Mouse (Mus musculus): ENCODE data around the gene Tbl1x. TPM values are rescaled to one million over a fixed set of nuclear protein-coding genes. Genes with fewer than 3 reads are reported as not detected.

Gene Tbl1x
- polyA plus RNA-seq, 1 experiment from 2014 or later: 63.4 TPM

DNA sequence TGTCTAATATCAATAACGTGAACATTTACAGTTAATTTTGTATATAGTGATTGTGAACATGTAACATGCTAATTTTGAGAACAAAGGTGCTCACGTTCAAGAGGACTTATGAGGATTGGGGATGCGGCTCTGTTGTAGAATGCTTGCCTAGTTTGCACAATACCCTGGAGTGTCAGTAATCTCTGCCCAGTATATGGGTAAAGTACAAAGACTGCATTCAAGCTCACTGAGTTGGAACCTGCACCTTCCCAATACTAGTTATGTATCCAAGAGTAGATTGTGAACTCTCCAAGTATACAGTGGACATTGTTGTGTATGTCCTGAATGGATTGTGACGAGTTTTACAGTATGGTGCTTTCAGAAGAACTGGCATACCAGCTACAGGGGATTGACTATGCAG is 33.7 kb downstream of the Tbl1x start:
- no peaks in the 10 kb centered on the region for H3K27me3 ChIP-seq (replicated peaks)
- no peaks in the 10 kb centered on the region for H3K9me3 ChIP-seq (replicated peaks)
- H3K4me2 ChIP-seq: no peak overlapping the region
- no peaks in the 10 kb centered on the region for H3K36me3 ChIP-seq
- no peak overlapping the region for H3K9ac ChIP-seq
- H3K27ac ChIP-seq (ENCODE audit: poor library complexity, severe bottlenecking): no peak overlapping the region
- 72% methylated on average over 4 of the region's 4 CpGs for WGBS
- peaks cover 50% of the 10 kb centered on the region for H3K4me1 ChIP-seq (replicated peaks)
- H3K4me3 ChIP-seq: no peak overlapping the region
- no peak for ATAC-seq (ENCODE audit: insufficient number of reproducible peaks, low FRiP score)

DNA sequence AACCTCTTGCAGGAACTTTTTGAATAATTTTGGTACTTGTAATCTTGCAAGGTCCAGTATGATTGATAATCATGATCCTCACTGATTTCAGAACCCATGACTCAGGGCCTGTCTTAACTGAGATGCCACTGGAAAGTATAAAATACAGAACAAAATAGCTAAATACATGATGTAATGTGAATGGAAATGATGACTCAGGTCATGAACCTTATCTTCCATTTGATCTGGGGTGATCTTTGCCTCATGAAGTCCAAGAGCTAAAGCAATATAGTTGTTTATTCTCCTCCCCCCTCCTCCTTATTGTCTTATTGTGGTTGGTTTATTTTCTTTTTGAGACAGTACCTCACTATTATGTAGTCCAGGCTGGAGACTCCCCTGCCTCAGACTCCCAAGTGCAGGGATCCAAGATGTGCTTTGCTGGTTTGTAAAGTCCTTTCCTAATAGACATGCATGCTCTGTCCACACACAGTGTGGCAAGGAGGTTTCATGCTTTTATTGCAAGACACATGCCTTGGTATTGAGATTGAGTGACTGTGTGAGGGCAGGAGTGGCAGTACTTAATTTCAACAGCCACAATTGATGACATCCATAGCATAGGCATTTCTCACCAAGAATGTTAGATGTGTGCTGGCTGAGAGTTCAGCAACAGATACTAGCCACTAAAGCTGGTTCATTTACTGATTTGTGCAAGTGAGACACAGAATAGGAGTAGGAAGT is 34.7 kb downstream of the Tbl1x start:
- ATAC-seq (ENCODE audit: insufficient number of reproducible peaks, low FRiP score): no peak
- H3K9ac ChIP-seq: no peak overlapping the region

DNA sequence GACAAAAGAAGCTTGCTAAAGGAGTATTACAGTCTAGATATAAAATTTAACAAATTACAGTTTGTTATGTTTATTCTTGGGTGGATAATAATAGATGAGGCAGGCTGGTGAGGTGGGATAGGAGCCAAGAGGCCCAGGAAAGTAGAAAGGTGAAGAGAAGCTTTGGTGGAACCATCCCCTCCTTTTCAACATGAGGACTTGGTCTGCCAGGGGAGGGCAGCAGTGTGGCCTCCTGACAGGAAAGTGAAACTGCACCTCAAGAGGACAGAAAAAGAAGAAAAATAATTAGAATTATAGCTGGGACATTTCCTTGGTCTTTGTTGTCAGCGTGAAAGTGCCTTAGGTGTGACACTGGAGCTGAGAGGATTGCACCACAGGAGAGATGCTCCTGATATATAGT is 35.6 kb downstream of the Tbl1x start:
- Histone ChIP-seq H3K4me3 (no peak overlapping the region), H3K9me3 (replicated peaks) (no peaks in the 10 kb centered on the region), H3K9ac (no peak overlapping the region), H3K36me3 (no peaks in the 10 kb centered on the region), H3K27me3 (replicated peaks) (no peaks in the 10 kb centered on the region), H3K4me2 (no peak overlapping the region), H3K4me1 (replicated peaks) (peaks cover 54% of the 10 kb centered on the region), H3K27ac (ENCODE audit: poor library complexity, severe bottlenecking) (no peak overlapping the region)
- whole genome bisulfite sequencing: 74% methylated on average over 1 of the region's 1 CpGs
- ATAC-seq (ENCODE audit: insufficient number of reproducible peaks, low FRiP score): no peak

More for the DNA sequence above, 34.7 kb downstream of the Tbl1x start:
- H3K4me3 ChIP-seq: no peak overlapping the region
- H3K27me3 ChIP-seq (replicated peaks): no peaks in the 10 kb centered on the region
- H3K9me3 ChIP-seq (replicated peaks): no peaks in the 10 kb centered on the region
- H3K27ac ChIP-seq (ENCODE audit: poor library complexity, severe bottlenecking): no peak overlapping the region
- H3K4me1 ChIP-seq (replicated peaks): peaks cover 54% of the 10 kb centered on the region
- no peak overlapping the region for H3K4me2 ChIP-seq
- H3K36me3 ChIP-seq: no peaks in the 10 kb centered on the region

DNA sequence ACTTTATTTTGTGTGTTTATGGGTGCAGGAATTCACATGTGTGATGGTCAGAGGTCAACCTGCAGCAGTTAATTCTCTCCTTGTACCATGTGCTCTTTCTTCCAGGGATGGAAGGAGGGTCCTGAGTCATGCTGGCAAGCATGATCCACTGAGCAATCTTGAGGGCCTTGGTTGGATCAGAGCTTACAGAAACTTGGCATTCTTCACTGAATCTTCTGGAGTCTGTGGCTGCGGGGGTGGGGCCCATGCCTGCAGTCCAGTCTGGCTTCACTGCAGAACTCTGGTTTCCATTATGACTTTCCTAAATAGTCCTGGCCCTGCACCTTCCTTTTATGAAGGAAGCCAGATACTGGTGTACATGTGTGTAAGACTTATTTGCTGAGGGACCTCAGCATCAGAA is 38.1 kb downstream of the Tbl1x start:
- H3K9ac ChIP-seq: no peak overlapping the region
- H3K27me3 ChIP-seq (replicated peaks): no peaks in the 10 kb centered on the region
- no peak overlapping the region for H3K4me3 ChIP-seq
- WGBS: 68% methylated on average over 1 of the region's 1 CpGs
- ATAC-seq (ENCODE audit: insufficient number of reproducible peaks, low FRiP score): no peak
- no peaks in the 10 kb centered on the region for H3K36me3 ChIP-seq
- H3K9me3 ChIP-seq (replicated peaks): no peaks in the 10 kb centered on the region
- peaks cover 59% of the 10 kb centered on the region for H3K4me1 ChIP-seq (replicated peaks)
- no peak overlapping the region for H3K4me2 ChIP-seq
- no peak overlapping the region for H3K27ac ChIP-seq (ENCODE audit: poor library complexity, severe bottlenecking)

DNA sequence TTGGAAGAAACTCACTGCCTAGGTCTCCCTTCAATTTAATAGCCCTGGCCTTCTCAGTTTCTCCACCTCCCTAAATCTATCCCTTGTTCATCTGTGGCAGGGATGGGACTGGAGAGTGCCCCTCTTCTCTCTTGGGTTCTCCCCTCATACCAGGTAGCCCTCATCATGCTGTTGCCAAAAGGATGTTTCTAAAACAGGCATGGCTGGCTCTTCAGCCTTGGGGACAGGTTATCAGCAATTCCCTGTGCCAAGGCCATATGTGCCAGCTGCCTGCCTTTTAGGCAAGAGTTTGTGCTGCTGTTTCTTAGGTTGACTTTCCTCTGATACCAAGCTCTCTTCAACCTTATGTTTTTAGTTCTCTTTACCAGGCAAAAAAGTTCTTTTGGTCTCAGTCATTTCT is 39.6 kb downstream of the Tbl1x start:
- Histone ChIP-seq H3K4me2 (no peak overlapping the region), H3K4me3 (no peak overlapping the region), H3K27me3 (replicated peaks) (no peaks in the 10 kb centered on the region), H3K27ac (ENCODE audit: poor library complexity, severe bottlenecking) (no peak overlapping the region), H3K9ac (no peak overlapping the region), H3K4me1 (replicated peaks) (peaks cover 48% of the 10 kb centered on the region), H3K9me3 (replicated peaks) (no peaks in the 10 kb centered on the region), H3K36me3 (no peaks in the 10 kb centered on the region)
- no peak for ATAC-seq (ENCODE audit: insufficient number of reproducible peaks, low FRiP score)

DNA sequence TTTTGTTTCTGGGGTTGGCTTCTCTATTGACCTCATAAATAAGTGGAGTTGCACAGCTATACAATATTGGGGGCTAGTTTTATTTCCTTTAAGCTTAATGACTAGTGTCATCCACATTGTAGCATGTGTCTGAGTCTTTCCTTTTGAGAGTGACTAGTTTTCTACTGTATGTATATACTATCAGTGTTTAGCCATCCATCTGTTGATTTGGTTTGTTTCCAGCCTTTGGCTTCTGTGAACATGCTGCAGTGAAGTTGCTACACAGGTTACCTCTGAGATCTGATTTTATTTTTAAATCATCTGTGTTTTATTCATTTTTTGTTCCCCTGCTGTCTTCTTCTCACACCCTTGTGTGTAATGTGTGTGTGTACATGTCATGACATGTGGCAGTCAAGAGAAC is 40.5 kb downstream of the Tbl1x start:
- H3K36me3 ChIP-seq: no peaks in the 10 kb centered on the region
- H3K27ac ChIP-seq (ENCODE audit: poor library complexity, severe bottlenecking): peak overlapping the region; percentile 51; the same call in 1 of the 2 replicates

DNA sequence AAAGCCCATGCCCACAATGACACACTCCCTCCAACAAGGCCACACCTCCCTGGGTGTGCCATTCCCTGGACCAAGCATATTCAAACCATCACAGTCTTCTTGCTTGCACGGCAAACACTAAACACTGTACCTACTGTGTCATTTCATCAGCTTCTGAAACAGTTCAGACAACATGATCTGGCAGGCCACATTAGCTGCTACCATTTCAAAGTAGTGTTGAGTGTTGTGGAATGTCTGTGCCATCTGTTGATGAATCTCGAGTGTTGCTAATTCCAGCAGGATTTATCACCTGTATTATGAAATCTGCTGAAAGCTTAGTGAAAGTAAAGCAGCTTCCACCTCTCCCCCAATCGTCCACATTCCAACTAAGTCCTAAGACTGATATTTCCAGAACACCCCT is 41.3 kb downstream of the Tbl1x start:
- ATAC-seq (ENCODE audit: insufficient number of reproducible peaks, low FRiP score): no peak
- H3K27ac ChIP-seq (ENCODE audit: poor library complexity, severe bottlenecking): peak overlapping the region; percentile 51; the same call in 1 of the 2 replicates
- 43% methylated on average over 3 of the region's 3 CpGs for WGBS
- H3K9ac ChIP-seq: no peak overlapping the region
- H3K9me3 ChIP-seq (replicated peaks): no peaks in the 10 kb centered on the region
- no peak overlapping the region for H3K4me3 ChIP-seq
- no peaks in the 10 kb centered on the region for H3K36me3 ChIP-seq
- H3K4me1 ChIP-seq (replicated peaks): peaks cover 32% of the 10 kb centered on the region
- H3K4me2 ChIP-seq: no peak overlapping the region
- H3K27me3 ChIP-seq (replicated peaks): no peaks in the 10 kb centered on the region

More for the DNA sequence above, 40.5 kb downstream of the Tbl1x start:
- Histone ChIP-seq H3K4me3 (no peak overlapping the region), H3K27me3 (replicated peaks) (no peaks in the 10 kb centered on the region), H3K9me3 (replicated peaks) (no peaks in the 10 kb centered on the region), H3K4me1 (replicated peaks) (peaks cover 39% of the 10 kb centered on the region), H3K9ac (no peak overlapping the region), H3K4me2 (no peak overlapping the region)
- no peak for ATAC-seq (ENCODE audit: insufficient number of reproducible peaks, low FRiP score)

DNA sequence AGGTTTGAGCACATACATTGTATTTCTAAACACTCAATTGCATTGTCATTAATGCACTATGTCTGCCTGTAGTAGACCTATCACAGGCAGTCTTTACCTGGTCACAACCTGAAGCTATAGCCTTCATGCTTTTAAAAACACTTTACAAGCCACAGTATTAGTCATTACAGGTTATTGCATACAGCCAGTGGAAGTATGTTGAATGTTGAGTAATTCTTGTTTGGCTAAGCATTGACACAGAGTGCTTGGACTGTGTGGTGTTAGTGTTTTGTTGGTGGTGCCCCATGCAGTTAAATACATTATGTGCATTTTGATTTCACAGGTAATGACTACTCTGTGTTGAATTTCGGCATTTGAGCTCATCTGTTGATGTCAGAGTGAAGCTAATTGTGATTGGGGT is 45.2 kb downstream of the Tbl1x start:
- H3K9me3 ChIP-seq (replicated peaks): 0 out of 2 replicates have a peak, but pooled peaks cover 2% of the 10 kb centered on the region
- 75% methylated on average over 1 of the region's 1 CpGs for WGBS
- no peaks in the 10 kb centered on the region for H3K27me3 ChIP-seq (replicated peaks)
- no peak overlapping the region for H3K4me2 ChIP-seq
- H3K27ac ChIP-seq (ENCODE audit: poor library complexity, severe bottlenecking): no peak overlapping the region
- peaks cover 24% of the 10 kb centered on the region for H3K4me1 ChIP-seq (replicated peaks)
- ATAC-seq (ENCODE audit: insufficient number of reproducible peaks, low FRiP score): no peak
- no peak overlapping the region for H3K4me3 ChIP-seq
- H3K9ac ChIP-seq: no peak overlapping the region
- H3K36me3 ChIP-seq: no peaks in the 10 kb centered on the region

DNA sequence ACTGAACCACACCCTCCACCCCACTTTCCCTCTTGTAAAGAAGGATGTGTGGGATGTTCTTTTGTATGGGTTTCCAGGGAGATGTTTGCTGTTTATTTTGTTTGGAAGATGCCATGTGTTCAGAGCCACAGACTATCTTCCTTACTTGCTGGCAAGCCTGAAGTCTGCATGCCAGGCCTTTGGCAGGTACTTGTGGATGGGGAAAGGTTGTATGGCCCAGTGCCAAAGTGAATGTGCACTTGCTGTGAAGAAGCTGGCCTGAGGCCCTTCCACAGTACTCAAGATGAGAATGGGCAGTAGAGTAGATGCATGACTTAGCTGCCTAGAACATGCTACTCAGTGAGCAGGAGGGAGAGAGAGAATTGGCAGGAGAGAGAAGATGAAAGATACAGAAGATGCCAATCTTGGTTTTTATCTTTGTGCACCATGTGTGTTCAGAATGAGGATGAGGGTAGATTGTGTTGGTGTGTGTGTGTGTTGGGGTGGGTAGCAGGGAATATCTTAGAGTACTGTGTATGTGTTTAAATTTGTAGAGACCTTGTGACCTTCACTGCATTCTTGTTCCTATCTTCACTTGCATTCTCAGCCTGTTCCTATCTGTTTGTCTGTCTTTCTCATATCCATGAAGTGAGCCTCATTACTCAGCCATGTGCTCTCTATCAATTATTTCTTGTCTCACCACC is 48.5 kb downstream of the Tbl1x start:
- Histone ChIP-seq H3K4me1 (replicated peaks) (peaks cover 10% of the 10 kb centered on the region; the same call in 1 of the 2 replicates), H3K4me3 (no peak overlapping the region), H3K9me3 (replicated peaks) (peaks cover 5% of the 10 kb centered on the region; the same call in 1 of the 2 replicates), H3K9ac (no peak overlapping the region), H3K4me2 (no peak overlapping the region), H3K36me3 (peaks cover 4% of the 10 kb centered on the region), H3K27ac (ENCODE audit: poor library complexity, severe bottlenecking) (no peak overlapping the region), H3K27me3 (replicated peaks) (no peaks in the 10 kb centered on the region)
- ATAC-seq (ENCODE audit: insufficient number of reproducible peaks, low FRiP score): no peak

DNA sequence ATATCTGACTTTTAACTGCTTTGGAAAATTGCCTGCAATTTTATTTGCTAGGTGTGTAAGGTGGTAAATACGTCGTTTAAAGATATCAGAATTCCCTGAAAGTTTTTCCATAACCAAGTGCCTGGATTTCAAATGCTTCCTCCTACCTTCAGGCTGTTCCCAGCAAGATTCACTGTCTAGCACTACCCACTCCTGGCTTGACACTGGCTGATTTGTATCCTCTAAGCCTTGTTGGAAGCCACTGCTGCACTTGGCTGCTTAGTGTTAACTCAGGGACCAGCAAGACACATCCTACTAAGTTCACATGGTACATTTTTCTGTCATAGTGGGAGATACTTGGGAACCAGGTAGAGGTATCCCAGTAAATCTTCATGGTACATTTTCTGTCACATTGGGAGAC is 52.8 kb downstream of the Tbl1x start:
- 74% methylated on average over 2 of the region's 2 CpGs for WGBS
- H3K27me3 ChIP-seq (replicated peaks): no peaks in the 10 kb centered on the region
- peaks cover 4% of the 10 kb centered on the region for H3K36me3 ChIP-seq
- no peak for ATAC-seq (ENCODE audit: insufficient number of reproducible peaks, low FRiP score)
- H3K9me3 ChIP-seq (replicated peaks): peaks cover 5% of the 10 kb centered on the region; the same call in 1 of the 2 replicates
- peaks cover 13% of the 10 kb centered on the region for H3K4me1 ChIP-seq (replicated peaks)
- H3K27ac ChIP-seq (ENCODE audit: poor library complexity, severe bottlenecking): no peak overlapping the region
- no peak overlapping the region for H3K4me2 ChIP-seq
- H3K9ac ChIP-seq: no peak overlapping the region
- no peak overlapping the region for H3K4me3 ChIP-seq

DNA sequence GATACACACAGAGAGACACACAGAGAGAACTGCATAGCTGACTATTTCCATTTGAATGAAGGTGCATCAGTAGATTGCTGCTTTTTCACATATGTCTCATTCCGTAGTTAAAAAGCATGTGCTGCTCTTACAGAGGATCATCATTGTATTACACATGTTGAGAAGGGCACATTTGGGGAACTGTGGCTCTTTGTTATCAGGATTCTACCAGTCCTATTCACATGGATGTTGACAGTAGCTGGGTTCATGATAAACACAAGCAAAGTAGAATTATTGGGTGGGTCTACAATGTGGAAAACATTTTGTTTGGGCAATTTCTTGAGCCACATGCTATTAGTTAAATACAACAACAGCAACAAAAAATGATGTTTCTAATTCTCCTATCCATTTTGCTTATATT is 55.9 kb downstream of the Tbl1x start:
- 93% methylated on average over 1 of the region's 1 CpGs for WGBS
- Histone ChIP-seq H3K36me3 (no peaks in the 10 kb centered on the region; the same call in 1 of the 2 replicates), H3K4me2 (no peak overlapping the region), H3K4me1 (replicated peaks) (peaks cover 8% of the 10 kb centered on the region), H3K4me3 (no peak overlapping the region), H3K9ac (no peak overlapping the region), H3K27me3 (replicated peaks) (no peaks in the 10 kb centered on the region), H3K27ac (ENCODE audit: poor library complexity, severe bottlenecking) (no peak overlapping the region), H3K9me3 (replicated peaks) (no peaks in the 10 kb centered on the region)
- ATAC-seq (ENCODE audit: insufficient number of reproducible peaks, low FRiP score): no peak
